Mouse (Mus musculus): Measurements from ENCODE around the gene Rps12-ps3. TPM values are rescaled to one million over a fixed set of nuclear protein-coding genes. Genes with fewer than 3 reads are reported as not detected.

Rps12-ps3 gene
- polyA plus RNA-seq, 2 experiments, result 54.2 to 266 TPM

DNA sequence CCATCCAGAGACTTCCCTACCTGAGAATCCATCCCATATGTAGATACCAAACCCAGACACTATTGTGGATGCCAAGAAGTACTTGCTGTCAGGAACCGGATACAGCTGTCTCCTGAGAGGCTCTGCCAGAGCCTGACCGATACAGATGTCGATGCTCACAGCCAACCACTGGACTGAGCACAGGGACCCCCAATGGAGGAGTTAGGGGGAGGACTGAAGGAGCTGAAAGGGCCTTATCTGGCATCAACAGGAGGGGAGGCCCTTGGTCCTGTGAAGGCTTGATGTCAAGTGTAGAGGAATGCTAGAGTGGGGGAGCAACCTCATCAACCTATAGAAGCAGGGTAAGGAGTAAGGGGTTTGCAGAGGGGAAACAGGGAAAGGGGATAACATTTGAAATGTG lies 30.7 kb downstream of the Rps12-ps3 start:
- DNase-seq (ENCODE audit: low spot score) (no peak), ATAC-seq (ENCODE audit: low FRiP score, low read depth) (no peak)
- H3K4me1 ChIP-seq (ENCODE audit: control insufficient read depth, insufficient read depth, low read length), result no peaks in the 10 kb centered on the region
- TF ChIP-seq POLR2A (IDR thresholded peaks at IDR 0.05; ENCODE audit: borderline replicate concordance, extremely low read depth, insufficient read depth, insufficient read length), result no peak
- H3K27ac ChIP-seq (replicated peaks; ENCODE audit: low read depth, low read length), result no peak overlapping the region
- H3K27me3 ChIP-seq (ENCODE audit: control insufficient read depth, insufficient read depth, low read length), result no peaks in the 10 kb centered on the region
- no peaks in the 10 kb centered on the region for H3K9me3 ChIP-seq (ENCODE audit: control insufficient read depth, low read length)
- no peaks in the 10 kb centered on the region for H3K36me3 ChIP-seq (ENCODE audit: control insufficient read depth, insufficient read depth, low read length)
- no peak overlapping the region for H3K9ac ChIP-seq (ENCODE audit: low read depth, low read length, severe bottlenecking)
- H3K4me3 ChIP-seq (replicated peaks; ENCODE audit: low read length), result no peak overlapping the region
- WGBS, result 69% methylated on average over 3 of the region's 3 CpGs
- H3K4me2 ChIP-seq (replicated peaks; ENCODE audit: low read depth, low read length, severe bottlenecking), result no peak overlapping the region

DNA sequence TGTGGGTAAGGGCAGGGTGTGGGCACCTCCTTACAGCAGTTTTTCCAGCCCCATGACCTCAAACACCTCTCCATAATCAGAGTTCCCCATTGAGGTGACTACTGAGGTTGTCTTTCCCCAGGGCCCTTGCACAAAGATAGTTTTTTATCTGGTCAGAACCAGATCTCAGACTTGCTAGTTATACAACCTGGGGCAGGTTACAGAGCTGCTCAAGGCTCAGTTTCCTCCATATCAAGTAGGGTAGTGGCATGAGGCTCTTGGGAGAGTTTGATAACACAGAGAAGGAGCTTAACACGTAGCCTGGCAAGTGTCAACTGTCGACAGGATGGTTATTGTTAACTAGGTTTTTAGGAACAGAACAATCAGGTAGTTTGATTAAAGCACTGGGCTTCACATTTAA lies 32.8 kb downstream of the Rps12-ps3 start:
- Histone ChIP-seq H3K9me3 (ENCODE audit: control insufficient read depth, low read length) (no peaks in the 10 kb centered on the region), H3K4me1 (ENCODE audit: control insufficient read depth, insufficient read depth, low read length) (no peaks in the 10 kb centered on the region), H3K27me3 (ENCODE audit: control insufficient read depth, insufficient read depth, low read length) (no peaks in the 10 kb centered on the region), H3K36me3 (ENCODE audit: control insufficient read depth, insufficient read depth, low read length) (no peaks in the 10 kb centered on the region), H3K27ac (replicated peaks; ENCODE audit: low read depth, low read length) (no peak overlapping the region), H3K4me3 (replicated peaks; ENCODE audit: low read length) (no peak overlapping the region), H3K4me2 (replicated peaks; ENCODE audit: low read depth, low read length, severe bottlenecking) (no peak overlapping the region), H3K9ac (ENCODE audit: low read depth, low read length, severe bottlenecking) (no peak overlapping the region)
- DNase-seq (ENCODE audit: low spot score), result no peak
- TF ChIP-seq POLR2A (IDR thresholded peaks at IDR 0.05; ENCODE audit: borderline replicate concordance, extremely low read depth, insufficient read depth, insufficient read length), result no peak
- no peak for ATAC-seq (ENCODE audit: low FRiP score, low read depth)
- WGBS, result 48% methylated on average over 2 of the region's 2 CpGs

GRCm38 (mm10) chr19:59356388-59356787 lies 34.3 kb downstream of the Rps12-ps3 start:
- DNase-seq (ENCODE audit: low spot score), result no peak
- no peak overlapping the region for H3K4me2 ChIP-seq (replicated peaks; ENCODE audit: low read depth, low read length, severe bottlenecking)
- H3K4me1 ChIP-seq (ENCODE audit: control insufficient read depth, insufficient read depth, low read length), result no peaks in the 10 kb centered on the region
- H3K9me3 ChIP-seq (ENCODE audit: control insufficient read depth, low read length), result no peaks in the 10 kb centered on the region
- H3K36me3 ChIP-seq (ENCODE audit: control insufficient read depth, insufficient read depth, low read length), result no peaks in the 10 kb centered on the region
- H3K9ac ChIP-seq (ENCODE audit: low read depth, low read length, severe bottlenecking), result no peak overlapping the region
- no peak overlapping the region for H3K4me3 ChIP-seq (replicated peaks; ENCODE audit: low read length)
- 70% methylated on average over 3 of the region's 3 CpGs for WGBS
- H3K27ac ChIP-seq (replicated peaks; ENCODE audit: low read depth, low read length), result no peak overlapping the region
- no peak for TF ChIP-seq POLR2A (IDR thresholded peaks at IDR 0.05; ENCODE audit: borderline replicate concordance, extremely low read depth, insufficient read depth, insufficient read length)
- H3K27me3 ChIP-seq (ENCODE audit: control insufficient read depth, insufficient read depth, low read length), result no peaks in the 10 kb centered on the region
- no peak for ATAC-seq (ENCODE audit: low FRiP score, low read depth)

- TF ChIP-seq POLR2A (IDR thresholded peaks at IDR 0.05; ENCODE audit: borderline replicate concordance, extremely low read depth, insufficient read depth, insufficient read length), result no peak
- Histone ChIP-seq H3K4me1 (ENCODE audit: control insufficient read depth, insufficient read depth, low read length) (no peaks in the 10 kb centered on the region), H3K9me3 (ENCODE audit: control insufficient read depth, low read length) (no peaks in the 10 kb centered on the region), H3K4me2 (replicated peaks; ENCODE audit: low read depth, low read length, severe bottlenecking) (no peak overlapping the region), H3K27me3 (ENCODE audit: control insufficient read depth, insufficient read depth, low read length) (no peaks in the 10 kb centered on the region), H3K9ac (ENCODE audit: low read depth, low read length, severe bottlenecking) (no peak overlapping the region), H3K4me3 (replicated peaks; ENCODE audit: low read length) (no peak overlapping the region), H3K36me3 (ENCODE audit: control insufficient read depth, insufficient read depth, low read length) (no peaks in the 10 kb centered on the region), H3K27ac (replicated peaks; ENCODE audit: low read depth, low read length) (no peak overlapping the region)
- 71% methylated on average over 14 of the region's 14 CpGs for WGBS
- no peak for DNase-seq (ENCODE audit: low spot score)
- no peak for ATAC-seq (ENCODE audit: low FRiP score, low read depth)
Measured at GRCm38 (mm10) chr19:59356843-59357595, 34.9 kb downstream of the Rps12-ps3 start.

- ATAC-seq (ENCODE audit: low FRiP score, low read depth) (no peak), DNase-seq (ENCODE audit: low spot score) (no peak)
- no peak overlapping the region for H3K27ac ChIP-seq (replicated peaks; ENCODE audit: low read depth, low read length)
- H3K4me3 ChIP-seq (replicated peaks; ENCODE audit: low read length), result no peak overlapping the region
- no peak overlapping the region for H3K9ac ChIP-seq (ENCODE audit: low read depth, low read length, severe bottlenecking)
- no peaks in the 10 kb centered on the region for H3K27me3 ChIP-seq (ENCODE audit: control insufficient read depth, insufficient read depth, low read length)
- H3K4me1 ChIP-seq (ENCODE audit: control insufficient read depth, insufficient read depth, low read length), result no peaks in the 10 kb centered on the region
- no peaks in the 10 kb centered on the region for H3K9me3 ChIP-seq (ENCODE audit: control insufficient read depth, low read length)
- no peaks in the 10 kb centered on the region for H3K36me3 ChIP-seq (ENCODE audit: control insufficient read depth, insufficient read depth, low read length)
- TF ChIP-seq POLR2A (IDR thresholded peaks at IDR 0.05; ENCODE audit: borderline replicate concordance, extremely low read depth, insufficient read depth, insufficient read length), result no peak
- WGBS, result 74% methylated on average over 4 of the region's 4 CpGs
- H3K4me2 ChIP-seq (replicated peaks; ENCODE audit: low read depth, low read length, severe bottlenecking), result no peak overlapping the region
Measured at GRCm38 (mm10) chr19:59357878-59358277, 35.8 kb downstream of the Rps12-ps3 start.

All from limb, embryonic 14.5 days (tissue).